Mouse (Mus musculus): ENCODE results near the gene Cnih3.

Cnih3 gene

DNA sequence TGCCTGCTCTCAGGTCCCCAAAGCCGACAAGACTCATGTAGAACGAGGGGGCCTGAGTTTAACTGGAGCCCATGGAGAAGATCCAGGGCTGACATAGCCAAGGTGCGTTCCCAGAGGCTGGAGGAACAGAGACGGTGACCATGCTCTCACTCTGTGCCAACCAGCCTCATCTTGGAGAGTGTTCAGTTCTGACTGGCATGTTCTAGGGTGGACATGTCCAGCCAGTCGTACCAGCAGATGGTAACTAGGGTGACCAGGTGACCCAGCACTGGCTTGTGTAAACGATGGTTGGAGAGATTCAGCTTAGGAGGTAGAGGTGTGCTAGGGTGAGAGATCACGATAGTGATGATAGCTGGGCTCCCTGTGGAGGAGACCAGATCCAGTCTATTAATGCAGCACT is 50.6 kb downstream of the Cnih3 start:
- no peak for DNase-seq (ENCODE audit: low spot score)

DNA sequence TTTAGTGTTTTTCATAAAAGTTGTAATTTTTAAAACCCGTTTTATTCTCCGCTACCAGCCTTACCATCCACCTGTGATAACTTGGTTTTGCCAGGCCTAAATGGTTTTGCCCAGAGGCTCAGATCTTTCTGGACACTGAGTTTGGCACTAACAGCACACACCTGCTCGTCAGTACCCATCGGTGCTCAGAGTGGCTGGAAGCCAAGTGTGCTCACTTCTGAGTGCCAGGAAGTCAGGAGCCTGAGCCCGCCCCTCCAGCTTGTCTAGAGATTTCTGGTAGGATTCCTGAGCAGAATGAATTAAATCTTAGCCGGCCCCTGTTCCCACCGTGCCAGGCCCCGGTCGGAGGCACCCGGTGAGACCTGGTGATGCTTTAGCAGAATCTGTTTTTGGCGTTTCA is 54.9 kb downstream of the Cnih3 start:
- no peak for DNase-seq (ENCODE audit: low spot score)

DNA sequence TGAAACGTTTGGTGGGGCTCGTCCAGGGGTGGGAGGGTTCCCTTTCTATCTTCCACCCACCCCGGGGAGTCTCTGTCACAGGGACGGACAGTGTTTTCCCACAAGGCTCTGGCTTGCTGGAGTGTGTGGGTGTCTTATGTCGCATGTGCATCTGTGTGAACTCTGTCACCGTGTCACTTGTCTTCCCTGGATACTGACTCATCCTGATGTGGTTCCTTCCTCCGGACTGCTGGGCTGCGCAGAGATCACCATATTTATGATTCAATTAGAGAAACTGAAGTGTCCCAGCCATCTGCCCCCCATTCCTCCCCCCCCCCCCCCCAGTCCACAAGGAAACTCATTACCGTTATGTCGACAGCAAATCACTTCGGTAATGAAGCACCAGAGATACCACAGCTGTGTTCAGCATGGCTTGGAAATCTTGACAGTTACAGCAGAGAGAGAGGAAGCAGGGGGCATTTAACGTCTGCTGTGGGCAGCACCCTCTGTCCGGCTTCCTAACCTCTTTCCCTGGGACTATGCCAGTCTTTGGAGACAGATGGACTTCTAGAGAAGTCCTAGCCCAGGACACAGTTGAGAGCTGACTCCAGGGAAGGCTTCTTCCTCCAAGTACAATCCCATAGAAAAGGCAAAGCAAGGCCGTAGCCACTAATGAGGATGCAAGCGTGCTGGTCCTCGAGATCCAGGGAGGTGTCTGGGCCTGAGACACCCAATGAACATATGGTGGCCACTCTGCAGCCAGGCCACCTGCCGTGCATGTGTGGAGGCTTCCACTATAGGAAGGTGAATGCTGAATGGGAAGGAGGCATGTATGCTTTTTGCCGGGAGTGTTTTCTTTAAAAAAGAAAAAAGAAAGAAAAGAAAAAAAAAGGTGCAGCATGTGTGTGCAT is 55.9 kb downstream of the Cnih3 start:
- DNase-seq (ENCODE audit: low spot score): no peak

DNA sequence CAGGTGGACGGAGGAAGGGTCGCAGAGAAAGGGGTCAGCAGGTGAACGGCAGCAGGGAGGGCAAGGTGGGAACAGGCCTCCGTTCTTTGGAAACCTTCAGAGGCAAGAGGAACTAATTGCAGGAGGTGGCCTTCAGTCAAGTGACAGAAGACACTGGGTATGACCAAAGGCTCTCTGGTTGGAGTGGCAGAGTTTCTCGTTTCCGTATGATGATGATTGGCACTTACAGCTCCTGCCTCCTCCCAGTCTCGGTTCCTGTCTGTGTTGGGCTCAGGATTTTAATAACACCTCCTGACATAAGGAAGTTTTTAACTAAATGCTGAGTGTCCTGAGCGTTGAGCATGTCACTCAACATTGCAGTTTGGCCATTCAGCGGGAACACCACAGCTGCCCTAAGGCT is 57.3 kb downstream of the Cnih3 start:
- no peak for DNase-seq (ENCODE audit: low spot score)

DNA sequence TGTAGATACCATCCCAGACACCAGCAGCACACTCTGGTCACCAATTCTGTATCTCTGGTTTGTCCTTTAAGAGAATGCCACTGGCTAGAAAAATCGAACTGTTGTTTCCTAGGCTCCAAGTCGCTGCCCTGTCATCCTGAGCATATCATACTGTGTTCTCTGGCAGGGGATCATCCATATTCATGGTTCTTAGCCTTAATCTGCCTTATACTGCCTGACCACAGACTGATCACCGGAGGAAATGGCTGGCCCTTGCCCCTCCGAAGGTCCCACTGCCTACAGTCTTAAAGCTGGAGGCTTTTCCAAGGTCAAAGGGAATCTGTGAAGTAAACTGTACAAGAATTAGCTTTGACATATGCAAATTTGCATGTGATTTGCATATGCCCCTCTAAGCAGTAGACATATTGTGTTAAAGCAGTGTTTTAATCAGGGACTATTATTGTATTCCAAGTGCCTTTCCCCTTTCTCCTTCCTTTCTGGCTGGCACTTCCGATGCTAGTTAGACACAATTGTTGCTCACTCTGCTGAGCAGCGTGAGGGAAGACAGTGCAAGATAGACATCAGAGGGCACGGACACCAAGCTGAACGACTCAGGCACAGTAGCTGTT is 58.3 kb downstream of the Cnih3 start:
- DNase-seq (ENCODE audit: low spot score): no peak

DNA sequence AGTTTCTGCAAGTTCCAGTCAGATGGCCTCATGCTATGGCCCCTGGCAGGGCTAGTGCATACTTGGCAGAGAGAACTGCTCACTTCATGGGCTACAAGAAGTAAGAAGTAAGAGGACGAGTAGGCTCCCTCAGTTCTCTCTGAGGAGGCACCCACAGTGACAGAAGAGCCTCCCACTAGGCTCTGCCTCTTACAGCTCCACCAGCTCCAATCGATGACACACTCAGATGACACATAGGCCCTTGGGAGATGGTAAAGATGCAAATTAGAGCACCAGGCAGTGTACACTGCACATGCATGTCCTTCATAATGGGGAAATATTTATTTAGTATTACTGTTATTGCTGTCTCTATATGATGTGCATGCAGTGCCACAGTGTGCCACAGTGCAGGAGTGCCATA is 62.6 kb downstream of the Cnih3 start:
- no peak for DNase-seq (ENCODE audit: low spot score)

DNA sequence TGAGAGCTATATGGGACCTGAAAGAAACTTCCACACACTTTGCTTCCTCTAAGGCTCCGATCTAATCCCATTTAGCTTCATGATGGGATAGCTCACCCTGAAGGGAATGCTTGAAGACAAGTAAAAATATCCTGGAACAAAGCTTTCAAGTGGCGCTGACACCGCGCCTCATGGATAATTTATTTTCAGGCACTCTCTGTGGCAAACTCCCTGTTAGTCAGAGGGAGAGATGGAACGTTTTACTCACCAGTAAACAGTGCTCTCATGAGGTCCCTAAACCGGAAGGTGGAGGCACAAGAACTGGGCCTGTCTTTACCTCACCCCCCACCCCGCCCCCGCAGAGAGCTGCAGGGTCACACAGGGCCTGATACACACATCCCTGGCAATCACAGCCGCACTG is 64.4 kb downstream of the Cnih3 start:
- DNase-seq (ENCODE audit: low spot score): no peak

DNA sequence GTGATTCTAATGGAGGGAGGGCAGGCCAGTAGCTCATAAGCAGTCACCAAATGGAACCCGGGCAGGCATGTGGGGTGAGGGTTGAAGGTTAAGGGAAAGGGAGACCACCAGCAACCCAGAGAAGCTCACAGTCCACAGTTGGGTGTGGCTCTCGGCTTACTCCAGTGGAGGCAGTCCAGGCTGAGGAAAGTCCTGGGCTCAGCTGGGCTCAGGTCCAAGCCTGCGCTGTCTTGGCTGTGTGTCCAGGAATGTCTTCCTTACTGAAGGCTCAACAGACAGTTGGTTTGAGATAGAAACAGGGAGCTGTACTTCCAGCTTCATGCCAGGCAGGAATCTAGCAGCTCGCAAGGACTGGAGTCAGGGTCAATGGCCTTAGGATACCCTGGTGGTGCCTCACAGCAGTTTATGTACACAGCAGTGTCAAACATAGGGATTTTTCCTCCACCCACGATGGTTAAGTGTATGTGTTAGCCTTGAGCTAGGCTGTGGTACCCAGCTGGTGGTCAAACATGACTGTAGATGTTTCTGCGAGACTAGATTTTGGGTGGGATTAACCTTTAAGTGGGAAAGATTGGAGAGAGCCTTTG is 65.6 kb downstream of the Cnih3 start:
- peak; percentile 25 for DNase-seq (ENCODE audit: low spot score)

DNA sequence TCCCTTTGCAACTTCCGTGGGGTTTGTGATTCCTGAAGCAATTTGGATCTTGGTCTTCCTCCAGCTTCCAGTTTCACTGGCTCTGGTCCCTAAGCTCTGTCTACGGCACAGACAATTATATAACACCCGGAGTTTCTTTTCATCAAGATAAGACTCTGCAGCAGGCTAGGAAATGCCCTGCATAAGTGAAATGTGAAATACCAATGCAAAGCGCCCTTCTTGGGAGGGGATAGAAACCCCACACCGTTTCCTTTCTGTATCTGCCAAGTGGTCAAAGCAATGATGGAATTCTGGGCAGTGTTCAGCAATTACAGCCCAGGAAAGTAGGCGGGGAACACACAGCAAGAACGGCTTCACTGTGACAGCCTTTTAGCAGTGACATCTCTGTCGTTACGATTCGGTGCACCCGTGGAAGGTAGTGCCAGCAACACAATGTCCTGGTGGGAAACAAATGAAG is 67.7 kb downstream of the Cnih3 start:
- DNase-seq (ENCODE audit: low spot score): no peak

DNA sequence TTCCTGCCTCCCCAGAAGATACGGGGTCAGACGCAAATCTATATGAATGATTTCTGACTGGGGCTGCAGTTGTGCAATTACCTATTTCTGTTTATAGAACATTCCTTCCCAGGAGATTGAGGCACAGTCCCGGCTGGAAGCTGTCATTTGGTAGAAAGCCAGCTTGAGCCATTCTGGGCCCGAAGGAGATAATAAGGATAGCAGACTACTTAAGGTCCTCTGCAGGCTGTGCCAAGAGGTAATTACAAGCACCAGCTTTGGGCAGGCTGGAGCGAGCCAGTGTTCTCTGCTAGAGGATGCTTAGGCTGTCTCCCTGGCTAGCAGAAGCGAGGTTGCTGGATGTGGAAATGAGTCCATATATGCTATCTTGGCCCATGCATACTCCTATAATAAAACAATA is 70.4 kb downstream of the Cnih3 start:
- DNase-seq (ENCODE audit: low spot score): no peak

DNA sequence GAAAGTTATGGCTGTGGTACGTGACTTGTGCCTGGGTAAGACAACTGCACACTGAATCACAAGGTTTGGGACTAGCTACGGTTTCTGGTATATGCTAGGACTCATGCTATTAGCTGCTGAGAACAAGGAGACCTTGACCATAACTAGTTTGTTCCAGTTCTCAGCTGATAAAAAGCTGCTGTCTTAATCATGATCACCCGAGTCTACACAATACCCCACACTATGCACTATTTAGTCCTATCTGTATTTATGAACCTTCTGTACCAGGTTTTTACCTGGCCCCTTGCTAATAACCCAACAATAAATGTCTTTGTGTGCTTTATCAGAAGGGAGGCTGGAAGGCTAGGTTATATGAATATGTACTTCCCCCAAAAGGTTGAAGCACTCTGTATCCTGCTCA is 72.5 kb downstream of the Cnih3 start:
- DNase-seq (ENCODE audit: low spot score): no peak

DNA sequence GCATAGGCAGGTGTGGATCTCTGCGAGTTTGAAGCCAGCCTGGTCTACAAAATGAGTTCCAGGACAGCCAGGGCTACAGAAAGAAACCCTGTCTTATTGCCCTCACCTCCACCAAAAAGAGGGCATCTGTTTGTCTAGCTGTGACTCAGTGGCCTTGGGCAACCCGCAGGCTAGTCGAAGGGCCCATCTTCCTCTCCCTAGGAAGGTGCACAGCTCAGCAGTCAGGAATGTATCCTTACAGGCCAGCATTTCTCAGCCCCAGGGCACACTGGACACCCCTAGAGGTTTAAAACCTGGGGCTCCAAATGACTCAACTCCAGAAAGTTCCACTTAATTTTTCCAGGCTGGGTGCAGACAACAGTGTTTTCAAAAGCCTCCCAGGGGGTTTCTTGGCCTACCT is 73.0 kb downstream of the Cnih3 start:
- no peak for DNase-seq (ENCODE audit: low spot score)

DNA sequence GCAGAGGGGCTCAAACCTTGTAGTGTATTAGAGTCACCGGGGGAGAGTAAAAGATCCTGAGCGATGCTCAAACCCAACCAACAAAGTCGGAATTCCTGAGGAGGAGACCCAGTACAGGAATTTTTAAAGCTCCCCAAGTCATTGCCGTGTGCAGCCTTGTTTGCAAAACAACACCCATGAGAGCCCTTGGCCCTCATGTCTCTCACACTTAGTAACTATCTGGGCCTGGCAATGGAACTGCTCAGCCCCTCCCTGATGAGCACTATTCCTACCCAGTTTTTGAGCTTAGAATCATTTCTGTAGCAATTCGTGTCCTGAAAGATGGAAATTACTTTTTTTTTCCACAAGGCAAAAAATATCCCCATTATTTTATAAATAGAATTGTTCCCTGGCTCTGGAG is 74.0 kb downstream of the Cnih3 start:
- DNase-seq (ENCODE audit: low spot score): no peak

DNA sequence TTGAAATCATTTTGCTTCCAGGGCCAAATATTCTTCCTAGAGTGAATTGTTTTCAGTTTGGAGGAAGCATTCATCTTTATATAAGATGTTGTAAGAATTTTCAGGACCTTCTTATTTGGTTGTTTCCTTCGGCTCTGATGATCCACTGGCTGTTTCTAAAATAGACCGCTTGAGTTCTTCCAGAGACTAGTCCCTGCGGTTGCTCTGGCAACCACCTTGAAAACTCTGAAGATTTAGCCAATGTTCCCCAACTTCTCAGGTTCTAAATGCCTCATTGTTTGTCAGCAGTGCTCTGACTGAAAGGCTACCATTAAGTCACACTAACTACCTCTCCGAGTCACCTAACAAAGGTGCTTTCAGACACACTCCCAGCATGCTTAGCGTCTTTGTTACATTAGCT is 80.8 kb downstream of the Cnih3 start:
- DNase-seq (ENCODE audit: low spot score): no peak

DNA sequence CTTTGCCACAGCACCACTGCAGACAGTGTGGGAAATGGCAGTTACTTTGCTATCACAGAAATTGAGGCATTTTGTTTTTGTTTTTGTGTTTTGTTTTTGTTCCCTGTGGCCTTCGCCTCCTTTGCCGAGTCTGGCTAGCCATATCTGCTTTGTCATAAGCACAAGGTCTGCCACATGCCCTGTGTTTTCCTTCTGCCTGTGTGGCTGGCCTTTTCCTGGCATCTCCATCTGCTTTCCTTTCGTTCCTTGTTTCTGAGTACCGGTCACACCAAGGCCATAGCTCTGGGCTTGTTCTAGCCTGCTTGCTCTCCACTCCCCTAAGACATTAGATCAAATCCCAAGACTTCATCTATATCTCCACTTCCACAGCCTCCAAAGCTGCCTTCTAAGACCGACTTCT is 83.0 kb downstream of the Cnih3 start:
- DNase-seq (ENCODE audit: low spot score): no peak

DNA sequence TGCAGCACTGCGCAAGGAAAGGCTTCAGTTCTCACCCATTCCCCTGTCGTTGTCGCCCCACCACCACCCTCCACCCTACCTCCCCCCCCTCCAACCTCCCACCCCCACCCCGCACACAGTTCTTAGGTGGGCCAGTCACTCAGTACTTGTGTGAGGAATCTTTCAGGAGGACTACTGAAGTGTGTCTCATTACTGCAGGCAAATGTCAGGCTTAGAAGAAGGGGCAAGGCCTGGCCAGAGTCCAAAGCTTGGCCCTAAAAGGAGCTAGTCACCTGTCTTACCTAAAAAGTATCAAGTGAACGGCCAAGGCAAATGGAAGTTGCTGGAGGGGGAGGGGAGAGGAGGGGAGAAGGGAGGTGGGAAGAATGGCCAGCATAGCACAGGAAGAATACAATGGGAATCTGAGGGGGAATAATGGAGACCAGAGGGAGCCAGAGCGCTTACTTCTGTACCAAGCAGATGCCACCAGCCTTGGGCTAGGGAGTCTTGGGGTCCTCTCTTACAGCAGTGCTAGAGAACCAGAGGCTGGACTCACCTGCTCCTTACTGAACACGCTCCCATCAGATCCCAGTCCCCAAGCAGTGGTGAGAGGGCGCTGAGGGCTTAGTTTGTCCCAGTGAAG is 88.7 kb downstream of the Cnih3 start:
- DNase-seq (ENCODE audit: low spot score): no peak

DNA sequence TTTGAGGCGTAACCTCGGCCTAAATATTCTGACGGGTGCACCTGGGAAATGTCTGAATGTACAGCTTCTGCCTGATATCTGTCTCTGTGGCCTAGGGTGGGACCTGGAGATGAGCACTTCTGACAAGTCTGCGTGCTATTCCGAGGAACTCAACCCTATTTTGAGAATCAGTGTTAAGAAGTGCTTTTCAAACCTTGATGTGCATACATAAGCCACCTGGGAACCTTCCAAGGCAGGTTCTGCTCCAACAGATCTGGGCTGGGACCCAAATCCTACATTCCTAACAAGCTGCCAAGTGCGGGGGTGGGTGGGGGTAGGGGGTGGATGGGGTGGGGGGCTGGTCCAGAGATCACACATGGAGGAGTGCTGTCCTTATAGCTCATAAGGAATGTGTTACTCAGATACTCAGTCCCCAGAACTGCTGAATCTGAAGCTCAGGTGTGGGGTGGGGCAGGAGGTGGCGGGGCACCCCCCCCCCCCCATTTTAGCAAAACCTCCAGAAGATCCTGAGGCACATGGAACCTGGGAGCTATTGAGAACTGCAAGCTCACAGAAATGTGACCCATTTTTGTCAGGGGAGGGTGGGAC is 89.3 kb downstream of the Cnih3 start:
- no peak for DNase-seq (ENCODE audit: low spot score)

DNA sequence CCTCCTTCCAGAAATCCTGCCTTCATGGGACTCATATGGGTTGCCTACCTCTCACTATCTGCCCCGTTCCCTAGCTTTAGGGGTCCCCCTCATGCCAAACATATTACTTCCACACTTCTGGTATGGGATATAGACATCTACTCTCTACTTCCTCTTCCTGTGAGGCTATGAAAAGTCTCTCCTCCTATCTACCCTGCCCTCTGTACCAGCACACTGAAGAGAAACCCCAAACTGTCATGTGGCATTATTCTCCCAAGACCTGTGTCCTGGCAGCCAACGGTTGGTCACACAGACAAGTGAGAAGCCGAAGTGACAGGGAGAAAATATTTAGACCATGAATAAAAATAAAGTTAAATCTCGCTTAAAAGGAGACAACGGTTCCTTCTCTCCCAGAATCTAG is 92.6 kb downstream of the Cnih3 start:
- no peak for DNase-seq (ENCODE audit: low spot score)

DNA sequence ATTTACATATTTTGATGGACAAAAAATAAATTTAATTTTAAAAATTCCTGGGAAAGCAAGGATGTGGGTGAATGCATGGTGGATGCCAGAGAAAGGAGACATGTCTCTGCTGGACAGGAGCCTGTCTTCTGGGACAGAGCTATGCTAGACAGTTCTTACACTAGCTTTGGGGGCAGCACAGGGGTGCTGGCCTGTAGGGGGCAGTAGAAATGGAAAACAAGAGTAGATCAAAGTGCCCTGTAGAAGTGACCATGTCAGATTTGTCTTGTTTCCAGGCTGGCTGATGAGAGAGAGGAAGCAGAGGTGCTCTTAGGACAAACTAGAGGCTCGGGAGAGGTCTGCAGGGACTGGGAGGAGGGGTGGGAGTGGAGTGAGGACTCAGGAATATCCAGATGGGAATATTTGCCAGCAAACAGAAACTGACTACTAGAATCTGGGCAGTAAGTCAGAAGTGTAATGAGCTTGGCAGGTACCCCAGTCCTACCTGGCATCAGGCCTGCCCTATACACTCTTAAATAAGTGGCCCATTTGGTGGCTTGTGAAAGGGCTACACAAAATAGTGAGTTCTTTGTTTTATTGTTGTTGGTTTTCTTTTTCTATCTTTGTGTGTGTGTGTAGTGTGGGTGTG is 93.3 kb downstream of the Cnih3 start:
- no peak for DNase-seq (ENCODE audit: low spot score)

DNA sequence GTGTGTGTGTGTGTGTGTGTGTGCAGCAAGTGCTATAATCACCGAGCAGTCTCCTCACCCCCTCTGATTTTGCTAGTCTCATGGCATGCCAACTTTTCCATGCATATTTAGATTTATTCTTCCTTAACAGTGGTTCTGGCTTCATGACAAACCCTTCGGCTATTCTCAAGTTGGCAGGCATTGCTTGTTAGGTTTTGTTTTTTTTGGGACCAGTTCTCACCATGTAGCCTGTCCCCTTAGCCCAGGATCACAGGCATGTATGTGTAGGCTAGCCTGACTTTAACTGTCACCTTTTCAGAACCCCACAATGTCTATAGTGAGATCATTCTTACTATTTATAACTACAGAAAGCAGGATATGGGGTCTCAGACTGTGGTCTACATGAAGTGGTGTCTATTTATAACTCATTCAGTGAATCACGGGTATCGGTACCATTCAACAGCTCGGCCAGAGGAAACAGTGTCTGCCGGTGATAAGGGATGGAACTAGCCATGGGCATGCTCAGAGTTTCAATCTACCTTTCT is 94.2 kb downstream of the Cnih3 start:
- no peak for DNase-seq (ENCODE audit: low spot score)

DNA sequence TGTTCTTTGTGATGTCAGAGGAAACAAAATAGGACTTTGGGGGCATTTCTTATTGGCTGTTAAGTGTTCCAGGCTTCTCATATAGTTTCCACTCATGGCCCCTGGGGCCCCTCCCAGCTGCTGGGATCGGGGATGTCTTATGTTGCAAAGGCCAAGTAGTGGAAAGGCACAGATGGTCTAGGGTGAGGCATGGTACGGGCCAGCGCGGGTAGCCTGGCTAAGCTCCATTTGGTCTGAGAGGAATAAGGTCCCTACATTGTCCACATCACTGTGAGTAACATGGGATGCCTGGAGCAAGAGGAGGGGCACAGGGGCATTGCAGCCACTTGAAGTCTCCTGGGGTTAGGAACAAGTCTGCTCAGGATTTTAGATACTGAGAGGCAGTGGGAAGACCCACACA is 95.1 kb downstream of the Cnih3 start:
- DNase-seq (ENCODE audit: low spot score): no peak

DNA sequence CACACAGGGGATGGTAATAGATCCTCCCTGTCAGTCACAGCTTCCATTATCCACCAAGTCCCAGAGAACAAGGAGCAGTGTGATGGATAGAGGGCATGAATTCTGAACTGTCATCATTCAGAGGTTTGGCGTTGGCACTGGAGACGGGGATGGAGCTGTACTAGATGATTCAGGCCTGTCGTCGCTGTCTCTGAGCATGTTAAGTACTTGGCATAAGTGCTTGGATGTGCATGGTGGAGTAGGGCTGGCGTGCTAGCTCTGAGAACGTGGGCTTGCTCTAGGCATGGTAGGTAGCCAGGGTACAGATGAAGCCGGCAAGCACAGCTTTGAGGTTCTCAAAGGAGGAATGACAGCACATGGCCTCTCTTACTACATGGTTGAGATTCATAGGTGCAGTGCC is 95.6 kb downstream of the Cnih3 start:
- no peak for DNase-seq (ENCODE audit: low spot score)

All from urinary bladder, postnatal 25 days (tissue).